Mouse (Mus musculus) E14TG2a.4 (cell line): ENCODE data around the gene Slc25a11.
A peak's percentile ranks its signal among the peaks of the same experiment; 100 is the strongest.

ENCODE experiments used
- H3K27me3 ChIP-seq: 2 replicates; pipeline ENCODE4 v1.6.1; 2014; ENCODE audit warnings: low read length, control low read depth; ENCODE audit not compliant: insufficient read depth
- H3K36me3 ChIP-seq: 2 replicates; pipeline ENCODE4 v1.6.1; 2014; ENCODE audit warnings: low read length, control low read depth; ENCODE audit not compliant: insufficient read depth
- H3K4me1 ChIP-seq: replicated peaks from 2 replicates; pipeline ENCODE4 v1.6.1; 2014; ENCODE audit warnings: low read depth, low read length, control low read depth
- H3K4me3 ChIP-seq: replicated peaks from 2 replicates; pipeline ENCODE4 v1.5.1; 2014; ENCODE audit warnings: mild to moderate bottlenecking, low read length
- H3K9me3 ChIP-seq: 2 replicates; pipeline ENCODE4 v1.6.1; 2014; ENCODE audit warnings: low read length, control low read depth
- CTCF ChIP-seq: conservative IDR thresholded peaks from 2 replicates; pipeline ENCODE4 v1.5.1; 2014; ENCODE audit warnings: low read length
- NANOG ChIP-seq: IDR thresholded peaks from 2 replicates; pipeline ENCODE4 v1.6.1; 2014; ENCODE audit warnings: borderline replicate concordance, low read length, mixed read lengths
- POU5F1 ChIP-seq: IDR thresholded peaks from 2 replicates; pipeline ENCODE4 v1.6.1; 2014; ENCODE audit warnings: low read length, borderline replicate concordance

The Slc25a11 gene

GRCm38 (mm10) chr11:70660571-70660970, 13.3 kb upstream of the Slc25a11 start:
- Histone ChIP-seq H3K36me3 (peaks cover 50% of the 10 kb centered on the region), H3K9me3 (peaks cover 5% of the 10 kb centered on the region; the same call in 1 of the 2 replicates), H3K4me3 (no peak overlapping the region), H3K4me1 (peaks cover 69% of the 10 kb centered on the region), H3K27me3 (peaks cover 5% of the 10 kb centered on the region; the same call in 1 of the 2 replicates)
- TF ChIP-seq NANOG (no peak), POU5F1 (no peak), CTCF (no peak)

GRCm38 (mm10) chr11:70658942-70659341, 11.7 kb upstream of the Slc25a11 start:
- 0 out of 2 replicates have a peak overlapping the region, but pooled peaks have one; percentile 32 for H3K4me3 ChIP-seq
- no peak for TF ChIP-seq CTCF
- TF ChIP-seq NANOG, result no peak
- TF ChIP-seq POU5F1, result no peak
- peaks cover 34% of the 10 kb centered on the region for H3K36me3 ChIP-seq

GRCm38 (mm10) chr11:70658521-70658920, 11.2 kb upstream of the Slc25a11 start:
- Histone ChIP-seq H3K9me3 (peaks cover 3% of the 10 kb centered on the region), H3K36me3 (peaks cover 32% of the 10 kb centered on the region), H3K4me3 (0 out of 2 replicates have a peak overlapping the region, but pooled peaks have one; percentile 32), H3K4me1 (peaks cover 63% of the 10 kb centered on the region), H3K27me3 (peaks cover 5% of the 10 kb centered on the region; the same call in 1 of the 2 replicates)
- TF ChIP-seq NANOG (no peak), POU5F1 (no peak), CTCF (no peak)

More at GRCm38 (mm10) chr11:70658942-70659341, 11.7 kb upstream of the Slc25a11 start:
- H3K4me1 ChIP-seq, result peaks cover 63% of the 10 kb centered on the region
- no peaks in the 10 kb centered on the region for H3K9me3 ChIP-seq
- H3K27me3 ChIP-seq, result peaks cover 5% of the 10 kb centered on the region; the same call in 1 of the 2 replicates

GRCm38 (mm10) chr11:70657991-70658390, 10.7 kb upstream of the Slc25a11 start:
- Histone ChIP-seq H3K36me3 (peaks cover 32% of the 10 kb centered on the region), H3K9me3 (peaks cover 8% of the 10 kb centered on the region), H3K4me1 (peaks cover 62% of the 10 kb centered on the region), H3K4me3 (peak overlapping the region; percentile 26), H3K27me3 (peaks cover 5% of the 10 kb centered on the region; the same call in 1 of the 2 replicates)
- TF ChIP-seq POU5F1 (no peak), CTCF (no peak), NANOG (no peak)

GRCm38 (mm10) chr11:70657573-70657972, 10.3 kb upstream of the Slc25a11 start:
- Histone ChIP-seq H3K4me1 (peaks cover 62% of the 10 kb centered on the region), H3K4me3 (peak overlapping the region; percentile 26), H3K36me3 (peaks cover 32% of the 10 kb centered on the region), H3K9me3 (peaks cover 12% of the 10 kb centered on the region), H3K27me3 (peaks cover 5% of the 10 kb centered on the region; the same call in 1 of the 2 replicates)
- TF ChIP-seq NANOG (no peak), POU5F1 (no peak), CTCF (no peak)

- Histone ChIP-seq H3K4me1 (peaks cover 64% of the 10 kb centered on the region), H3K27me3 (peaks cover 5% of the 10 kb centered on the region; the same call in 1 of the 2 replicates), H3K36me3 (peaks cover 32% of the 10 kb centered on the region), H3K4me3 (peak within 1 kb of the TSS; percentile 99), H3K9me3 (peaks cover 18% of the 10 kb centered on the region)
- no peak for TF ChIP-seq CTCF
- no peak for TF ChIP-seq POU5F1
- TF ChIP-seq NANOG, result no peak
These were observed 9.7 kb upstream of the Slc25a11 start, which contains the start of gene Eno3 for GRCm38 (mm10) chr11:70656964-70657363. Gene Eno3 (plus strand): TSS chr11:70657202.

- Histone ChIP-seq H3K4me1 (peaks cover 68% of the 10 kb centered on the region), H3K27me3 (peaks cover 5% of the 10 kb centered on the region; the same call in 1 of the 2 replicates), H3K9me3 (peaks cover 23% of the 10 kb centered on the region), H3K36me3 (peaks cover 32% of the 10 kb centered on the region), H3K4me3 (peak overlapping the region; percentile 99)
- TF ChIP-seq POU5F1, result no peak
- no peak for TF ChIP-seq NANOG
- TF ChIP-seq CTCF, result no peak
These were observed 9.2 kb upstream of the Slc25a11 start for GRCm38 (mm10) chr11:70656456-70656927.

- peaks cover 5% of the 10 kb centered on the region; the same call in 1 of the 2 replicates for H3K27me3 ChIP-seq
- peaks cover 70% of the 10 kb centered on the region for H3K4me1 ChIP-seq
- H3K4me3 ChIP-seq, result peak overlapping the region; percentile 99
- H3K9me3 ChIP-seq, result peaks cover 30% of the 10 kb centered on the region
- TF ChIP-seq CTCF (no peak), POU5F1 (no peak), NANOG (no peak)
- peaks cover 34% of the 10 kb centered on the region for H3K36me3 ChIP-seq
These were observed 8.5 kb upstream of the Slc25a11 start for GRCm38 (mm10) chr11:70655571-70656455.
